Mouse (Mus musculus) MEL (cell line): ENCODE results near the gene Med16. TPM values are rescaled to one million over a fixed set of nuclear protein-coding genes. Genes with fewer than 3 reads are reported as not detected.

Experiments
- DNase-seq: peaks from one replicate; pipeline ENCODE4 v3.0.0; 2011; ENCODE audit warnings: low read depth, low spot score
- H3K27ac ChIP-seq: 2 replicates; pipeline ENCODE4 v1.5.1; 2012; ENCODE audit warnings: low read depth, mild to moderate bottlenecking, control low read depth, low read length, moderate library complexity; ENCODE audit not compliant: control insufficient read depth
- H3K27me3 ChIP-seq, 2 experiments: fragments of 150-350 bp in 1 of 2; sonication (generic) in 1 of 2; 2 replicates each; pipeline ENCODE4 v1.6.1; 2012; ENCODE audit warnings: low read length in 2 of 2, mild to moderate bottlenecking in 2 of 2, improper control_type of control experiment in 1 of 2, moderate library complexity in 1 of 2; ENCODE audit not compliant: insufficient read depth in 2 of 2, control insufficient read depth in 1 of 2
- H3K36me3 ChIP-seq, 2 experiments: 2 replicates each; pipeline ENCODE4 v1.6.1; 2012 to 2014; ENCODE audit warnings: low read length in 2 of 2, improper control_type of control experiment in 1 of 2, inconsistent platforms in 1 of 2, mild to moderate bottlenecking in 1 of 2; ENCODE audit not compliant: insufficient read depth in 2 of 2, control insufficient read depth in 1 of 2
- H3K4me1 ChIP-seq, 2 experiments: fragments of 150-350 bp in 1 of 2; sonication (generic) in 1 of 2; 2 replicates each; pipeline ENCODE4 v1.6.1; 2012; ENCODE audit warnings: low read length in 2 of 2, improper control_type of control experiment in 1 of 2, mild to moderate bottlenecking in 1 of 2; ENCODE audit not compliant: insufficient read depth in 2 of 2, control insufficient read depth in 1 of 2
- H3K4me3 ChIP-seq, 2 experiments: fragments of 150-350 bp in 1 of 2; sonication (generic) in 1 of 2; 2 replicates each; pipeline ENCODE4 v1.5.1; 2012; ENCODE audit warnings: low read depth in 2 of 2, low read length in 2 of 2, mild to moderate bottlenecking in 2 of 2, moderate library complexity in 2 of 2, control low read depth in 1 of 2, improper control_type of control experiment in 1 of 2; ENCODE audit not compliant: control insufficient read depth in 1 of 2, insufficient read depth in 1 of 2
- H3K79me2 ChIP-seq: 2 replicates; pipeline ENCODE4 v1.6.1; 2012; ENCODE audit warnings: mild to moderate bottlenecking, low read length, moderate library complexity; ENCODE audit not compliant: control insufficient read depth, poor library complexity, insufficient read depth
- H3K9ac ChIP-seq: 2 replicates; pipeline ENCODE4 v1.6.1; 2012; ENCODE audit warnings: low read depth, mild to moderate bottlenecking, control low read depth, low read length, moderate library complexity; ENCODE audit not compliant: control insufficient read depth, poor library complexity, severe bottlenecking
- H3K9me3 ChIP-seq: fragments of 150-350 bp; sonication (generic); replicated peaks from 2 replicates; pipeline ENCODE4 v1.6.1; 2012; ENCODE audit warnings: mild to moderate bottlenecking, low read length, improper control_type of control experiment, moderate library complexity; ENCODE audit not compliant: insufficient read depth
- BHLHE40 ChIP-seq: IDR thresholded peaks from 2 replicates; pipeline ENCODE4 v1.6.1; 2012; ENCODE audit warnings: low read depth, mild to moderate bottlenecking, inconsistent platforms, low read length, improper control_type of control experiment, borderline replicate concordance
- CHD1 ChIP-seq: IDR thresholded peaks from 2 replicates; pipeline ENCODE4 v1.6.1; 2012; ENCODE audit warnings: low read depth, mild to moderate bottlenecking, inconsistent platforms, low read length, improper control_type of control experiment
- CHD2 ChIP-seq: IDR thresholded peaks from 2 replicates; pipeline ENCODE4 v1.6.1; 2011; ENCODE audit warnings: low read length, improper control_type of control experiment
- CTCF ChIP-seq, 3 experiments: IDR thresholded peaks in 2 of 3; conservative IDR thresholded peaks in 1 of 3; 2 replicates each; pipeline ENCODE4 v1.5.1; 2011 to 2012; ENCODE audit warnings: low read length in 3 of 3, low read depth in 2 of 3, mild to moderate bottlenecking in 2 of 3, improper control_type of control experiment in 1 of 3, inconsistent platforms in 1 of 3, mixed read lengths in 1 of 3, moderate library complexity in 1 of 3; ENCODE audit not compliant: control insufficient read depth in 1 of 3, insufficient read depth in 1 of 3, poor library complexity in 1 of 3, severe bottlenecking in 1 of 3
- E2F4 ChIP-seq: IDR thresholded peaks from 2 replicates; pipeline ENCODE4 v1.6.1; 2011; ENCODE audit warnings: low read depth, low read length, improper control_type of control experiment, borderline replicate concordance
- EP300 ChIP-seq, 2 experiments: IDR thresholded peaks; 2 replicates each; pipeline ENCODE4 v1.6.1; 2011; ENCODE audit warnings: improper control_type of control experiment in 2 of 2, low read length in 2 of 2, low read depth in 1 of 2, mild to moderate bottlenecking in 1 of 2
- ETS1 ChIP-seq: IDR thresholded peaks from 2 replicates; pipeline ENCODE4 v1.6.1; 2012; ENCODE audit warnings: low read depth, mild to moderate bottlenecking, inconsistent platforms, low read length, improper control_type of control experiment, moderate library complexity
- GATA1 ChIP-seq: IDR thresholded peaks from 2 replicates; pipeline ENCODE4 v1.6.1; 2011; ENCODE audit warnings: low read depth, low read length, improper control_type of control experiment
- KAT2A ChIP-seq: conservative IDR thresholded peaks from 2 replicates; pipeline ENCODE4 v1.6.1; 2012; ENCODE audit warnings: low read depth, low read length, improper control_type of control experiment, inconsistent platforms
- MAFK ChIP-seq: IDR thresholded peaks from 2 replicates; pipeline ENCODE4 v1.6.1; 2011; ENCODE audit warnings: low read depth, mild to moderate bottlenecking, low read length, improper control_type of control experiment, borderline replicate concordance
- MAX ChIP-seq: IDR thresholded peaks from 2 replicates; pipeline ENCODE4 v1.6.1; 2011; ENCODE audit warnings: low read length, improper control_type of control experiment
- MAZ ChIP-seq: IDR thresholded peaks from 2 replicates; pipeline ENCODE4 v1.6.1; 2012; ENCODE audit warnings: low read depth, mild to moderate bottlenecking, inconsistent platforms, low read length, improper control_type of control experiment
- MEF2A ChIP-seq: IDR thresholded peaks from 2 replicates; pipeline ENCODE4 v1.6.1; 2014; ENCODE audit warnings: low read depth, mild to moderate bottlenecking, inconsistent platforms, low read length, improper control_type of control experiment; ENCODE audit not compliant: poor library complexity, insufficient replicate concordance, severe bottlenecking; ENCODE audit errors: extremely low read depth
- MYB ChIP-seq: IDR thresholded peaks from 2 replicates; pipeline ENCODE4 v1.6.1; 2011; ENCODE audit warnings: mild to moderate bottlenecking, low read depth, low read length, improper control_type of control experiment
- MYC ChIP-seq: IDR thresholded peaks from 2 replicates; pipeline ENCODE4 v1.6.1; 2011; ENCODE audit warnings: low read depth, mild to moderate bottlenecking, low read length, improper control_type of control experiment, moderate library complexity
- NELFE ChIP-seq: IDR thresholded peaks from 2 replicates; pipeline ENCODE4 v1.6.1; 2011; ENCODE audit warnings: low read depth, low read length, improper control_type of control experiment
- NRF1 ChIP-seq: IDR thresholded peaks from 2 replicates; pipeline ENCODE4 v1.6.1; 2014; ENCODE audit warnings: low read depth, mild to moderate bottlenecking, inconsistent platforms, low read length, improper control_type of control experiment, moderate library complexity; ENCODE audit not compliant: poor library complexity, insufficient read depth, severe bottlenecking
- POLR2AphosphoS2 ChIP-seq: IDR thresholded peaks from 2 replicates; pipeline ENCODE4 v1.6.1; 2011; ENCODE audit warnings: low read length, improper control_type of control experiment
- SMC3 ChIP-seq: IDR thresholded peaks from 2 replicates; pipeline ENCODE4 v1.6.1; 2011; ENCODE audit warnings: low read depth, low read length, improper control_type of control experiment
- TAL1 ChIP-seq: IDR thresholded peaks from 2 replicates; pipeline ENCODE4 v1.6.1; 2012; ENCODE audit warnings: mild to moderate bottlenecking, inconsistent platforms, low read length, moderate library complexity, mixed read lengths
- TBP ChIP-seq: IDR thresholded peaks from 2 replicates; pipeline ENCODE4 v1.8.0; 2011; ENCODE audit warnings: low read depth, low read length, improper control_type of control experiment
- UBTF ChIP-seq: IDR thresholded peaks from 2 replicates; pipeline ENCODE4 v1.6.1; 2012; ENCODE audit warnings: low read depth, mild to moderate bottlenecking, inconsistent platforms, low read length, improper control_type of control experiment, moderate library complexity, borderline replicate concordance; ENCODE audit not compliant: insufficient read depth
- USF1 ChIP-seq: IDR thresholded peaks from 2 replicates; pipeline ENCODE4 v1.6.1; 2014; ENCODE audit warnings: low read depth, mild to moderate bottlenecking, inconsistent platforms, low read length, improper control_type of control experiment, moderate library complexity
- ZKSCAN1 ChIP-seq: IDR thresholded peaks from 2 replicates; pipeline ENCODE4 v1.6.1; 2012; ENCODE audit warnings: low read depth, mild to moderate bottlenecking, inconsistent platforms, low read length, improper control_type of control experiment, moderate library complexity
- ZMIZ1 ChIP-seq: IDR thresholded peaks from 2 replicates; pipeline ENCODE4 v1.6.1; 2012; ENCODE audit warnings: low read depth, mild to moderate bottlenecking, inconsistent platforms, low read length, improper control_type of control experiment, moderate library complexity
- ZNF384 ChIP-seq: IDR thresholded peaks from 2 replicates; pipeline ENCODE4 v1.6.1; 2012; ENCODE audit warnings: low read depth, mild to moderate bottlenecking, inconsistent platforms, low read length, improper control_type of control experiment
- polyA plus RNA-seq, 2 experiments: library from polyadenylated mRNA; stranded (reverse) in 1 of 2; unstranded in 1 of 2; fragments of >175 nt in 1 of 2; fragments of >200 nt in 1 of 2; gene quantifications; 2 replicates each; pipeline versions ENCODE4 v1.2.1 to v1.2.4; 2012; ENCODE audit warnings: low replicate concordance in 2 of 2, low read depth in 1 of 2; ENCODE audit not compliant: insufficient read length in 2 of 2, insufficient read depth in 1 of 2, missing spikeins in 1 of 2
- total RNA-seq: library from RNA; depleted of rRNA; stranded (reverse); fragments of 300-350 nt; gene quantifications from 2 replicates; pipeline ENCODE4 v1.2.3, GENCODE M21; 2012

Med16 gene
- total and polyA plus RNA-seq, 3 experiments: 17.3 to 41.2 TPM; not detected in 1

DNA sequence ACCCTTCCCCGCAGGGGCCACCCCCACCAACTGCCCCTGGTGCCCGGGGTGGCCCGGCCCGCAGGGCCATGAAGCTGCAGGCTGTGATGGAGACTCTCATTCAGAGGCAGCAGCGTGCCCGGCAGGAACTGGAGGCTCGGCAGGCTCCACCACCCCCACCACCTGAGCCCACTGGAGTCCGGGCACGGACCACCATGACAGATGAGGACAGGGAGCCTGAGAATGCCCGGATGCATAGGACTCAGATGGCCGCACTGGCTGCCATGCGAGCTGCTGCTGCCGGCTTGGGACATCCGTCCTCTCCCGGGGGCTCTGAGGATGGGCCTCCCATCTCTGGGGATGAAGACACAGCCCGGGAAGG, 22.1 kb upstream of the Med16 start:
- Histone ChIP-seq H3K9me3 (no peaks in the 10 kb centered on the region), H3K36me3 (no peaks in the 10 kb centered on the region), H3K4me1 (0 out of 4 replicates have a peak, but pooled peaks cover 0 to 2% of the 10 kb centered on the region in 2 experiments), H3K79me2 (peaks cover 9% of the 10 kb centered on the region), H3K9ac (no peak overlapping the region), H3K27me3 (no peaks in the 10 kb centered on the region), H3K27ac (no peak overlapping the region), H3K4me3 (no peak overlapping the region)
- no peak for TF ChIP-seq MYB
- no peak for TF ChIP-seq MAX
- no peak for TF ChIP-seq MAFK
- TF ChIP-seq ZKSCAN1: no peak
- TF ChIP-seq TBP: no peak
- no peak for TF ChIP-seq E2F4
- no peak for TF ChIP-seq MEF2A
- no peak for TF ChIP-seq POLR2AphosphoS2
- TF ChIP-seq MYC: no peak
- TF ChIP-seq KAT2A: no peak
- TF ChIP-seq UBTF: no peak
- no peak for TF ChIP-seq ZMIZ1
- no peak for TF ChIP-seq TAL1
- no peak for TF ChIP-seq CTCF (IDR thresholded peaks at IDR 0.05 in 2 of 3, conservative IDR thresholded peaks at IDR 0.05 in 1 of 3; ENCODE audit: control insufficient read depth in 1 of 3, insufficient read depth in 1 of 3, low read depth in 2 of 3, low read length in 3 of 3, poor library complexity in 1 of 3, severe bottlenecking in 1 of 3)
- TF ChIP-seq NELFE: no peak
- TF ChIP-seq SMC3: no peak
- no peak for TF ChIP-seq CHD2
- no peak for TF ChIP-seq BHLHE40
- TF ChIP-seq USF1: no peak
- no peak for DNase-seq

DNA sequence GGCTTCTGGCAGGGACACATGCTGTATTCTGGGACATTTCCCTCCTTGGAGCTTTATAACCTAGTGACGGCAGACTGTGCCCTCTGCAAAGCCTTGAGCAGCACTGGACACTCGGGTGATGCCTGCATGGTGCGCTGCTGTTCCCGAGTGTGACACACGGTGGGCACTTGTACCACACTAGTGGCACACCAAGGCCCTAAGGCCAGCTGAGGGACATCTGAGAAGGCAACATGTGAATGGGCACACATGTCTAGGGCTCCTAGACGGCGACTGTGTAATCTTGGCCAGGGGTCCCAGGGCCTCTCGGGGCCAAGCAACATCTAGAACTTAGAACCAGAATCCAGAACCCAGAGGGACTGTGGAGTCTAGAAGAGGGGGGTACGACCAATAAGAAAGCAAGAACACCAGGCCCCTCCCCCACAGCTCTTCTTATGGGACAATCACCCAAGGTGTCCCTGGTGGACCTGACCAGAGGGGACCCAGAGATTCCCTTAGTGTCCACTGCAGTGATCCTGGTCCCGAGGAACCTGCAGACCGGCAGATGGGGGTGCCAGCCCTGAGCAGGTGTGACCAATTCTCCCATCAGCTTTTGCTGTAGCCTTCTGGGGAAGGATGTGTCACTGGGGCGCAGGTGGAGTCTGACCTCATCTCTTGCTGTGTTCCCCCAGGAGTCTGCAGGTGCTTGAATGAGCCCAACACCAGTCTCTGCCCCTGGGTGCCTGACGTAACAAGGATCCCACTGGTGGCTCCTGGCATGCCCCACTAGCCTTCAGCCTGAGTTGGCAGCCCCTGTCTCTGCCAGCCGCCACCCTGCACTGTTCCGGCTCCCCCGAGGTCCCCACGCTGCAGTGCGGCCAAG, 21.5 kb upstream of the Med16 start:
- Histone ChIP-seq H3K27me3 (no peaks in the 10 kb centered on the region), H3K36me3 (no peaks in the 10 kb centered on the region; a peak in 1 of 4 replicates), H3K27ac (no peak overlapping the region), H3K4me1 (peaks cover 0 to 6% of the 10 kb centered on the region in 2 experiments; a peak in 1 of 4 replicates), H3K9me3 (no peaks in the 10 kb centered on the region), H3K4me3 (no peak overlapping the region), H3K79me2 (peaks cover 9% of the 10 kb centered on the region), H3K9ac (no peak overlapping the region)
- no peak for DNase-seq
- TF ChIP-seq EP300 (IDR thresholded peaks at IDR 0.05; ENCODE audit: low read depth in 1 of 2, low read length in 2 of 2) (no peak), ZNF384 (no peak), MAX (no peak), MAZ (no peak), E2F4 (no peak), CHD1 (no peak), ZKSCAN1 (no peak), ETS1 (no peak), NELFE (no peak), MYC (no peak), CTCF (IDR thresholded peaks at IDR 0.05 in 2 of 3, conservative IDR thresholded peaks at IDR 0.05 in 1 of 3; ENCODE audit: control insufficient read depth in 1 of 3, insufficient read depth in 1 of 3, low read depth in 2 of 3, low read length in 3 of 3, poor library complexity in 1 of 3, severe bottlenecking in 1 of 3) (no peak), NRF1 (no peak), POLR2AphosphoS2 (no peak), SMC3 (no peak), ZMIZ1 (no peak), TBP (no peak), GATA1 (no peak), TAL1 (no peak), MAFK (no peak)
